Mouse (Mus musculus): Measurements from ENCODE around the gene Yars. TPM values are rescaled to one million over a fixed set of nuclear protein-coding genes. Genes with fewer than 3 reads are reported as not detected.

The Yars gene
- total RNA-seq, 2 experiments from 2014 or later, result 26.5 to 30.5 TPM

Other genes starting within 250 kb of the Yars start
- gene Azin2, start 227.3 kb upstream of the Yars start, total RNA-seq (2021), result 1 to 10 TPM; 2.5 to 3.2 TPM
- 10 to 100 TPM; 66.0 to 66.7 TPM for gene Ak2, start 197.8 kb upstream of the Yars start, total RNA-seq (2021)
- gene Rnf19b, start 131.5 kb upstream of the Yars start, total RNA-seq (2021), result 10 to 100 TPM; 19.5 to 19.6 TPM
- gene Tmem54, start 84.2 kb upstream of the Yars start, total RNA-seq (2021), result not detected
- gene Hpca, start 67.7 kb upstream of the Yars start, total RNA-seq (2021), result under 1 TPM in 1 of 2 experiments, not detected in 1; 0.41 TPM
- 100 to 1,000 TPM; 221 to 229 TPM for gene Fndc5, start 52.8 kb upstream of the Yars start, total RNA-seq (2021)
- gene S100pbp, start within 50 bp of the Yars start, total RNA-seq (2021), result 10 to 100 TPM; 16.7 to 17.7 TPM
- gene C77080, start 71.6 kb downstream of the Yars start, total RNA-seq (2021), result 1 to 10 TPM; 4.8 to 5.7 TPM
- 10 to 100 TPM; 11.4 to 12.5 TPM for gene Sync, start 97.9 kb downstream of the Yars start, total RNA-seq (2021)
- gene Rbbp4, start 145.6 kb downstream of the Yars start, total RNA-seq (2021), result 100 to 1,000 TPM in 1 of 2 experiments, 10 to 100 TPM in 1; 82.5 to 105 TPM
- gene Zbtb8os, start 145.9 kb downstream of the Yars start, total RNA-seq (2021), result 10 to 100 TPM; 20.7 to 20.9 TPM
- gene Zbtb8a, start 188.4 kb downstream of the Yars start, total RNA-seq (2021), result 1 to 10 TPM; 4.4 to 4.7 TPM

Data from heart, postnatal 14 days (tissue).